Mouse (Mus musculus): ENCODE measurements around the gene Tesc.

GRCm38 (mm10) chr5:118089102-118089501 is 61.6 kb downstream of the Tesc start:
- TF ChIP-seq GATA1 (IDR thresholded peaks at IDR 0.05; ENCODE audit: low read length), result no peak
- no peak for TF ChIP-seq TAL1 (IDR thresholded peaks at IDR 0.05; ENCODE audit: low read length)

Measured in erythroblast, embryonic 14.5 days (primary cell).